Mouse (Mus musculus) CH12.LX (cell line): ENCODE measurements around the gene St5. TPM values are rescaled to one million over a fixed set of nuclear protein-coding genes. Genes with fewer than 3 reads are reported as not detected.

ENCODE experiments used
- DNase-seq: peaks from one replicate; pipeline ENCODE4 v3.0.0-alpha.2; 2013; ENCODE audit errors: extremely low read depth
- H3K27ac ChIP-seq: 2 replicates; pipeline ENCODE4 v1.5.1; 2012; ENCODE audit warnings: low read depth, mild to moderate bottlenecking, control low read depth, moderate library complexity; ENCODE audit not compliant: insufficient read depth
- H3K27me3 ChIP-seq: replicated peaks from 2 replicates; pipeline ENCODE3; 2012; ENCODE audit warnings: inconsistent platforms
- H3K36me3 ChIP-seq, 2 experiments: replicated peaks in 1 of 2; 2 replicates each; pipeline versions ENCODE3 to v1.6.1; 2012; ENCODE audit warnings: inconsistent platforms in 1 of 2, low read length in 1 of 2, mild to moderate bottlenecking in 1 of 2, mixed read lengths in 1 of 2, moderate library complexity in 1 of 2; ENCODE audit not compliant: control insufficient read depth in 1 of 2, insufficient read depth in 1 of 2
- H3K4me1 ChIP-seq, 2 experiments: 2 replicates each; pipeline ENCODE4 v1.6.1; 2012; ENCODE audit warnings: inconsistent platforms in 1 of 2, moderate library complexity in 1 of 2; ENCODE audit not compliant: insufficient read depth in 2 of 2, control insufficient read depth in 1 of 2
- H3K4me2 ChIP-seq: 2 replicates; pipeline ENCODE4 v1.6.1; 2012; ENCODE audit warnings: low read depth, mild to moderate bottlenecking, control low read depth; ENCODE audit not compliant: poor library complexity, insufficient read depth, severe bottlenecking
- H3K4me3 ChIP-seq, 3 experiments: fragments of 150-350 bp in 1 of 3; sonication (generic) in 1 of 3; replicated peaks in 1 of 3; 2 replicates each; pipeline versions ENCODE3 to v1.5.1; 2011 to 2012; ENCODE audit warnings: low read depth in 2 of 3, low read length in 2 of 3, mild to moderate bottlenecking in 2 of 3, moderate library complexity in 2 of 3, control low read depth in 1 of 3, improper control_type of control experiment in 1 of 3, inconsistent platforms in 1 of 3, mixed read lengths in 1 of 3; ENCODE audit not compliant: poor library complexity in 1 of 3
- H3K79me2 ChIP-seq: replicated peaks from 2 replicates; pipeline ENCODE4 v1.6.1; 2012; ENCODE audit warnings: mild to moderate bottlenecking, moderate library complexity; ENCODE audit not compliant: control insufficient read depth, poor library complexity, insufficient read depth, severe bottlenecking; ENCODE audit errors: extremely low read depth
- H3K9ac ChIP-seq: 2 replicates; pipeline ENCODE4 v1.6.1; 2012; ENCODE audit warnings: low read depth, mild to moderate bottlenecking, control low read depth, moderate library complexity; ENCODE audit not compliant: insufficient read depth
- H3K9me3 ChIP-seq: replicated peaks from 2 replicates; pipeline ENCODE3; 2012; ENCODE audit warnings: low read length, inconsistent platforms, mixed read lengths
- CHD1 ChIP-seq: IDR thresholded peaks from 2 replicates; pipeline ENCODE4 v1.6.1; 2012; ENCODE audit warnings: low read depth, low read length, improper control_type of control experiment, inconsistent platforms
- GABPA ChIP-seq: IDR thresholded peaks from 2 replicates; pipeline ENCODE4 v1.6.1; 2012; ENCODE audit warnings: low read depth, low read length, improper control_type of control experiment, inconsistent platforms; ENCODE audit not compliant: insufficient replicate concordance
- IRF4 ChIP-seq: IDR thresholded peaks from 2 replicates; pipeline ENCODE4 v1.6.1; 2014; ENCODE audit warnings: low read depth, mild to moderate bottlenecking, inconsistent platforms, low read length, improper control_type of control experiment
- KAT2A ChIP-seq: IDR thresholded peaks from 2 replicates; pipeline ENCODE4 v1.6.1; 2012; ENCODE audit warnings: low read length, improper control_type of control experiment, inconsistent platforms; ENCODE audit not compliant: insufficient replicate concordance
- MAX ChIP-seq: IDR thresholded peaks from 2 replicates; pipeline ENCODE4 v1.6.1; 2011; ENCODE audit warnings: low read length, improper control_type of control experiment
- MEF2A ChIP-seq: IDR thresholded peaks from 2 replicates; pipeline ENCODE4 v1.6.1; 2014; ENCODE audit warnings: low read depth, mild to moderate bottlenecking, inconsistent platforms, low read length, improper control_type of control experiment, borderline replicate concordance
- NRF1 ChIP-seq: IDR thresholded peaks from 2 replicates; pipeline ENCODE4 v1.6.1; 2014; ENCODE audit warnings: low read depth, mild to moderate bottlenecking, inconsistent platforms, low read length, improper control_type of control experiment, moderate library complexity
- POLR2A ChIP-seq: IDR thresholded peaks from 2 replicates; pipeline ENCODE4 v1.6.1; 2011; ENCODE audit warnings: low read depth, mild to moderate bottlenecking, improper control_type of control experiment, low read length
- POLR2AphosphoS2 ChIP-seq: IDR thresholded peaks from 2 replicates; pipeline ENCODE4 v1.6.1; 2011; ENCODE audit warnings: low read depth, low read length, improper control_type of control experiment
- RAD21 ChIP-seq: IDR thresholded peaks from 2 replicates; pipeline ENCODE4 v1.6.1; 2011; ENCODE audit warnings: low read depth, mild to moderate bottlenecking, low read length, improper control_type of control experiment, moderate library complexity
- TCF12 ChIP-seq: IDR thresholded peaks from 2 replicates; pipeline ENCODE4 v1.6.1; 2014; ENCODE audit warnings: low read depth, mild to moderate bottlenecking, inconsistent platforms, low read length, improper control_type of control experiment
- USF2 ChIP-seq: conservative IDR thresholded peaks from 2 replicates; pipeline ENCODE4 v1.6.1; 2011; ENCODE audit warnings: low read depth, low read length, improper control_type of control experiment
- ZKSCAN1 ChIP-seq: IDR thresholded peaks from 2 replicates; pipeline ENCODE4 v1.6.1; 2012; ENCODE audit warnings: low read depth, inconsistent platforms, low read length, improper control_type of control experiment, borderline replicate concordance
- ZNF384 ChIP-seq: IDR thresholded peaks from 2 replicates; pipeline ENCODE4 v1.6.1; 2012; ENCODE audit warnings: low read depth, low read length, improper control_type of control experiment, inconsistent platforms
- dilution Hi-C: fragments of 300-500 bp; cut with MboI; formaldehyde crosslinking; loops from 2 replicates; pipeline ENCODE4 v1.14.3; 2020; ENCODE audit warnings: low sequenced_read_pairs; ENCODE audit not compliant: extremely low pct_unique_long_range_greater_than_20kb, extremely low pct_ligation_motif_present
- in situ Hi-C: fragments of 300-500 bp; cut with MboI; formaldehyde crosslinking; loops from 3 replicates; pipeline ENCODE4 v1.14.3; 2019; ENCODE audit warnings: low sequenced_read_pairs, low pct_ligation_motif_present, low pct_unique_long_range_greater_than_20kb, mixed read lengths
- polyA plus RNA-seq: library from polyadenylated mRNA; unstranded; fragments of >175 nt; gene quantifications from 2 replicates; pipeline ENCODE4 v1.2.1, GENCODE M21; 2012; ENCODE audit warnings: low read depth; ENCODE audit not compliant: insufficient read length
- total RNA-seq, 2 experiments: library from RNA; depleted of rRNA; stranded (reverse); fragments of 300-350 nt in 1 of 2; fragments of >200 nt in 1 of 2; gene quantifications; 2 replicates each; pipeline ENCODE4 v1.2.3; 2012 to 2014

Gene St5
- total and polyA plus RNA-seq, 3 experiments: 1.3 to 3.4 (median 1.6) TPM

GRCm38 (mm10) chr7:109633404-109634085 is 69.9 kb downstream of the St5 start:
- DNase-seq: no peak
- in situ Hi-C loops: no loop called here
- dilution Hi-C loops: no loop called here
- Histone ChIP-seq H3K27me3 (no peaks in the 10 kb centered on the region), H3K9ac (no peak overlapping the region), H3K36me3 (no peaks in the 10 kb centered on the region), H3K4me3 (no peak overlapping the region), H3K4me1 (peaks cover 14 to 27% of the 10 kb centered on the region in 2 experiments), H3K9me3 (no peaks in the 10 kb centered on the region), H3K27ac (no peak overlapping the region), H3K79me2 (no peaks in the 10 kb centered on the region; the same call in none of the 2 replicates), H3K4me2 (no peak overlapping the region)
- TF ChIP-seq ZKSCAN1 (no peak), MAX (no peak), POLR2A (no peak), USF2 (no peak), ZNF384 (no peak), NRF1 (no peak), POLR2AphosphoS2 (no peak), GABPA (no peak), CHD1 (no peak), MEF2A (no peak), TCF12 (no peak), IRF4 (no peak), RAD21 (no peak)

- dilution Hi-C loops: no loop called here
- Histone ChIP-seq H3K27ac (no peak overlapping the region), H3K27me3 (no peaks in the 10 kb centered on the region), H3K79me2 (no peaks in the 10 kb centered on the region; the same call in none of the 2 replicates), H3K36me3 (no peaks in the 10 kb centered on the region), H3K9me3 (no peaks in the 10 kb centered on the region), H3K4me1 (peaks cover 9 to 17% of the 10 kb centered on the region in 2 experiments), H3K9ac (peak overlapping the region; percentile 21; the same call in 1 of the 2 replicates), H3K4me2 (peak overlapping the region; percentile 34; the same call in 1 of the 2 replicates), H3K4me3 (no peak overlapping the region)
- in situ Hi-C loops: no loop called here
- no peak for TF ChIP-seq KAT2A
- DNase-seq: no peak
These were observed 72.1 kb downstream of the St5 start for GRCm38 (mm10) chr7:109631330-109631729.
